Mouse (Mus musculus) inflammation-experienced regulatory T-cells, adult 16 weeks (primary cell): ENCODE measurements around the gene Tnfrsf1b. TPM values are rescaled to one million over a fixed set of nuclear protein-coding genes. Genes with fewer than 3 reads are reported as not detected.

ENCODE experiments used
- polyA plus RNA-seq: library from polyadenylated mRNA; unstranded; fragments of 100-300 nt; shearing (Covaris generic); gene quantifications from one replicate; pipeline ENCODE4 v1.2.1, GENCODE M21; 2017

Tnfrsf1b gene
- polyA plus RNA-seq: 470 TPM

DNA sequence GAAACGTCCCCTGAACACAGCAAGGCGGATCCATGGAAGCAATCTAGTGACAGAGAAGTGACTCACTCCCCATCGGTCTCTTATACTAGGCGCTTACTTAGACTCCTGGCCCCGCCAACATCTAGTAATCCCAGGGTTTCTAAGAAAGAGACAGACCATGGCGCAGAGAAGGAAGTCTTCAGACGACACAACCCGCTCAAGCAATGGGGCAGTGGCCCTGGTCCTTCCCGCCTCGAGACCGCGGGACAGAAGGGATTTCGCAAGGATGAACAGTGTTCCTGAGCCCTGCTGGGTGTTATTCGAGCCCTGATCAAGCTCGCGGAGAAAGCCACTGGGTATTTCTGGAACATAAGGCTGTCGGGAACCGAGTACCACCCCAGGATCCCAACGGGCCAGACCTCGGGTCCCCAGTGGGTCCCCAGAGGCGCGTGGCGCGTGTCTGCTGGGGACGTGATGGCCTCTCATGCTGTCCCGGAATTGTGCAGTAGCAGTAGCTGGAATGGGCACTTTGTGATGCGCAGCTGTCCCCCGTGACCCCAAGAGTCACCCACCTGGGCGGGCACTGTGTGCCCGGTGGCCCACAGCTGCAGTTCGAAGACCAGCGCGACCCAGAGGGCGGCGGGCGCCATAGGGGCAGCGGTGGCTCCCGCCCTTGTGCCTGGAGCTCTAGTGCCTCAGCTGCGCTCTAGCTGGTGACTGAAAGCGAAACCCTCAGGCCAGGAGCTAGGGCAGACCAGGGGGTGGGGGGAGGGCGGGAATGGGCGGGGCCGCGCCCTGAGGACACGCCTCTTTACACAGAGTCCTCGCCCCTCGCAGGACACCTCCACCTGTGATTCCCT lies at the start of gene Tnfrsf1b:
Gene Tnfrsf1b, minus strand, starts transcription at position 698 of the 839 bp plus-strand sequence.

DNA sequence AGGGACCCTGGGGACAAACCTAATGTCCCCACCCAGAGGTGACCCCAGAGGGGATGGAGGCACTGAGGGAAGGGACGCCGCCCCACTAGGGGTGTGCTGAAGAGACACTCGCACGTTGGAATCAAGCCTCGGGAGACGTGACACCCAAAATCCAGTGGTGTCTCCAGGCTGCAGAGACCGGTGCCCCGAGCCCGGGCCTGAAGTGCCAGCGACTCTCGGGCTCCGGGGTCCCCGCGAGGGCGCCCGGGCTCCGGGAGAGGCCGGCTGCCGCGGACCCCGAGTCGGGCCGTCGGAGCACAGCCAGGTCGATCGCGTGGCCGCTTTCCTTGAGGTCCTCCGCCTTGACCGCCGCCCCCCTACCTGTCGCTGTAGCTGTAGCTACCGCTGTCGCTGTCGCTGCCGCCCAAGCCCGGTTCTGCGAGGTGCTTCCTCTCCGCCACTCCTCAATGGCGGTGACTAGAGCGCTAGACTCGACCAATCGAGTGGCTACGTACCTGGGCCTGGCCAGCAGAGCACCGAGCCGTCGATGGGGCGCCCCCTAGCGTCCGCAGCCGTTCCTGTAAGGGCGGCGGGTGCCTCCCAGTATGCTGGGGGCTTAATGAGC lies 52.0 kb downstream of the Tnfrsf1b start, which contains the start of gene Vps13d:
Gene Vps13d, minus strand, starts transcription at position 447 of the 604 bp plus-strand sequence.

Other genes starting within 250 kb of the Tnfrsf1b start
- 5.8 TPM for gene Vps13d, start 51.9 kb downstream of the Tnfrsf1b start, polyA plus RNA-seq
- gene Tnfrsf8, start 68.3 kb upstream of the Tnfrsf1b start, polyA plus RNA-seq: 18.5 TPM